Mouse (Mus musculus): ENCODE measurements at regions not wholly inside any gene's neighbourhood (a gene's known extent, or its start where the extent isn't known, plus 50 kb on each side); places are given as distances from the start of the nearest gene placed in this dataset.

- no peaks in the 10 kb centered on the region for H3K36me3 ChIP-seq (replicated peaks in 1 of 2; ENCODE audit: control insufficient read depth in 1 of 2, insufficient read depth in 1 of 2, low read length in 1 of 2)
- no peak for DNase-seq (ENCODE audit: extremely low read depth)
- H3K4me3 ChIP-seq (replicated peaks in 1 of 3; ENCODE audit: low read depth in 2 of 3, low read length in 2 of 3, poor library complexity in 1 of 3), result no peak overlapping the region
- H3K27me3 ChIP-seq (replicated peaks), result no peaks in the 10 kb centered on the region
- no peak overlapping the region for H3K4me2 ChIP-seq (ENCODE audit: insufficient read depth, low read depth, poor library complexity, severe bottlenecking)
- no peak overlapping the region for H3K9ac ChIP-seq (ENCODE audit: insufficient read depth, low read depth)
- no peaks in the 10 kb centered on the region for H3K4me1 ChIP-seq (ENCODE audit: control insufficient read depth in 1 of 2, insufficient read depth in 2 of 2)
- dilution Hi-C loops (cut with MboI; ENCODE audit: extremely low pct_ligation_motif_present, extremely low pct_unique_long_range_greater_than_20kb, low sequenced_read_pairs) (no loop called here), in situ Hi-C loops (cut with MboI; ENCODE audit: low pct_ligation_motif_present, low pct_unique_long_range_greater_than_20kb, low sequenced_read_pairs) (no loop called here)
- no peaks in the 10 kb centered on the region for H3K79me2 ChIP-seq (replicated peaks; ENCODE audit: control insufficient read depth, extremely low read depth, insufficient read depth, poor library complexity, severe bottlenecking)
- no peak overlapping the region for H3K27ac ChIP-seq (ENCODE audit: insufficient read depth, low read depth)
- no peaks in the 10 kb centered on the region for H3K9me3 ChIP-seq (replicated peaks; ENCODE audit: low read length)
- no peak for TF ChIP-seq USF1 (IDR thresholded peaks at IDR 0.05; ENCODE audit: low read depth, low read length)
- no peak for TF ChIP-seq EP300 (IDR thresholded peaks at IDR 0.05; ENCODE audit: low read length)
- TF ChIP-seq JUND (conservative IDR thresholded peaks at IDR 0.05; ENCODE audit: low read depth, low read length), result no peak
- TF ChIP-seq GABPA (IDR thresholded peaks at IDR 0.05; ENCODE audit: insufficient replicate concordance, low read depth, low read length), result no peak
- TF ChIP-seq MXI1 (IDR thresholded peaks at IDR 0.05; ENCODE audit: low read depth, low read length), result no peak
- TF ChIP-seq ETS1 (conservative IDR thresholded peaks at IDR 0.05; ENCODE audit: low read depth, low read length), result no peak
- no peak for TF ChIP-seq RCOR1 (conservative IDR thresholded peaks at IDR 0.05; ENCODE audit: low read depth, low read length)
- TF ChIP-seq MAX (IDR thresholded peaks at IDR 0.05; ENCODE audit: low read length), result no peak
- no peak for TF ChIP-seq HCFC1 (IDR thresholded peaks at IDR 0.05; ENCODE audit: low read depth, low read length)
- TF ChIP-seq SIN3A (IDR thresholded peaks at IDR 0.05; ENCODE audit: low read length), result no peak
- no peak for TF ChIP-seq UBTF (IDR thresholded peaks at IDR 0.05; ENCODE audit: low read depth, low read length)
- no peak for TF ChIP-seq ZC3H11A (IDR thresholded peaks at IDR 0.05; ENCODE audit: low read depth, low read length)
- no peak for TF ChIP-seq TBP (conservative IDR thresholded peaks at IDR 0.05; ENCODE audit: low read depth, low read length)
- TF ChIP-seq ZNF384 (IDR thresholded peaks at IDR 0.05; ENCODE audit: low read depth, low read length), result no peak
- TF ChIP-seq ELF1 (IDR thresholded peaks at IDR 0.05; ENCODE audit: low read depth, low read length), result no peak
- TF ChIP-seq ZKSCAN1 (IDR thresholded peaks at IDR 0.05; ENCODE audit: borderline replicate concordance, low read depth, low read length), result no peak
- no peak for TF ChIP-seq ZMIZ1 (IDR thresholded peaks at IDR 0.05; ENCODE audit: low read depth, low read length)
- no peak for TF ChIP-seq POLR2AphosphoS2 (IDR thresholded peaks at IDR 0.05; ENCODE audit: low read depth, low read length)
Measured at GRCm38 (mm10) chrX:107038041-107038440, 50.3 kb upstream of the P2ry10 start.

Measured in CH12.LX (cell line).